Mouse (Mus musculus): ENCODE data around the gene Gm28998. TPM values are rescaled to one million over a fixed set of nuclear protein-coding genes. Genes with fewer than 3 reads are reported as not detected.

Gm28998 gene
- polyA plus RNA-seq (2012; fragmentation: generic; extraction: Trizol): not detected

GRCm38 (mm10) chrY:7253487-7253886 lies at the start of gene Gm28998:
Gm28998 (plus strand) TSS chrY:7253787.

Other genes starting within 250 kb of the Gm28998 start
- not detected for gene Gm21244, start 84.5 kb upstream of the Gm28998 start, polyA plus RNA-seq (2012; fragmentation: generic; extraction: Trizol)
- not detected for gene Gm21788, start 151.2 kb downstream of the Gm28998 start, polyA plus RNA-seq (2012; fragmentation: generic; extraction: Trizol)

All from C3H10T1/2 (cell line).